Mouse (Mus musculus): ENCODE results near the gene Ppie. TPM values are rescaled to one million over a fixed set of nuclear protein-coding genes. Genes with fewer than 3 reads are reported as not detected.
"Not testable (repeated sequence)": the region's sequence is repeated elsewhere in the genome, so short reads cannot be mapped to it uniquely, and the experiment has no call there.

Gene Ppie
- total RNA-seq (2021), result 10 to 100 TPM; 47.4 to 53.0 TPM
- long read RNA-seq, experiment 1, transcript Ppie-201 (10 exons, 1,188 nt), result major isoform, 22 of 31 reads
- long read RNA-seq, experiment 1, partial matches to known transcripts, result 1 of 31 reads
- long read RNA-seq, experiment 1, other reads (novel, unspliced or antisense), result 8 of 31 reads
- long read RNA-seq, experiment 2, transcript Ppie-201 (10 exons, 1,188 nt), result major isoform, 85 of 92 reads
- long read RNA-seq, experiment 2, partial matches to known transcripts, result 3 of 92 reads
- long read RNA-seq, experiment 2, other reads (novel, unspliced or antisense), result 4 of 92 reads

- DNase-seq (ENCODE audit: low spot score in 2 of 2), result peak; percentile 73 to 75
These were observed at the start of gene Ppie for GRCm38 (mm10) chr4:123139513-123140154. Gene Ppie, minus strand, starts transcription at chr4:123139951.

GRCm38 (mm10) chr4:123184816-123185215, 45.1 kb upstream of the Ppie start:
- no peak for DNase-seq (ENCODE audit: low spot score in 2 of 2)

- peak; percentile 65 to 78 for DNase-seq (ENCODE audit: low spot score in 2 of 2)
These were observed 43.7 kb upstream of the Ppie start for GRCm38 (mm10) chr4:123183239-123184056.

- peak; percentile 42 to 55 for DNase-seq (ENCODE audit: low spot score in 2 of 2)
These were observed 42.8 kb upstream of the Ppie start, which contains the start of gene Hpcal4 for GRCm38 (mm10) chr4:123182328-123183238. Gene Hpcal4, plus strand, starts transcription at chr4:123183227.

GRCm38 (mm10) chr4:123171811-123172210, 32.1 kb upstream of the Ppie start:
- no peak for DNase-seq (ENCODE audit: low spot score in 2 of 2)

GRCm38 (mm10) chr4:123164157-123164556, 24.4 kb upstream of the Ppie start:
- DNase-seq (ENCODE audit: low spot score in 2 of 2), result no peak

- no peak for DNase-seq (ENCODE audit: low spot score in 2 of 2)
These were observed 22.7 kb upstream of the Ppie start for GRCm38 (mm10) chr4:123162305-123162917.

GRCm38 (mm10) chr4:123161251-123161650, 21.5 kb upstream of the Ppie start:
- not testable (repeated sequence) for DNase-seq (ENCODE audit: low spot score in 2 of 2)

- DNase-seq (ENCODE audit: low spot score in 2 of 2), result no peak
These were observed 20.8 kb upstream of the Ppie start for GRCm38 (mm10) chr4:123160571-123160970.

- no peak for DNase-seq (ENCODE audit: low spot score in 2 of 2)
These were observed 16.1 kb upstream of the Ppie start for GRCm38 (mm10) chr4:123155840-123156239.

- no peak for DNase-seq (ENCODE audit: low spot score in 2 of 2)
These were observed 15.7 kb upstream of the Ppie start for GRCm38 (mm10) chr4:123155427-123155826.

- peak in 1 of 2 experiments; percentile 25 for DNase-seq (ENCODE audit: low spot score in 2 of 2)
These were observed 15.3 kb upstream of the Ppie start for GRCm38 (mm10) chr4:123155004-123155403.

- no peak for DNase-seq (ENCODE audit: low spot score in 2 of 2)
These were observed 13.2 kb upstream of the Ppie start for GRCm38 (mm10) chr4:123152976-123153375.

- DNase-seq (ENCODE audit: low spot score in 2 of 2), result no peak
These were observed 12.3 kb upstream of the Ppie start for GRCm38 (mm10) chr4:123152003-123152402.

- no peak for DNase-seq (ENCODE audit: low spot score in 2 of 2)
These were observed 7.8 kb upstream of the Ppie start for GRCm38 (mm10) chr4:123147446-123148150.

- DNase-seq (ENCODE audit: low spot score in 2 of 2), result no peak
These were observed 2.2 kb downstream of the Ppie start for GRCm38 (mm10) chr4:123137551-123137950.

- DNase-seq (ENCODE audit: low spot score in 2 of 2), result no peak
These were observed 12.7 kb downstream of the Ppie start for GRCm38 (mm10) chr4:123127051-123127450.

GRCm38 (mm10) chr4:123126626-123127025, 13.1 kb downstream of the Ppie start:
- DNase-seq (ENCODE audit: low spot score in 2 of 2), result no peak

- no peak for DNase-seq (ENCODE audit: low spot score in 2 of 2)
These were observed 18.5 kb downstream of the Ppie start for GRCm38 (mm10) chr4:123121286-123121685.
